Mouse (Mus musculus) heart, adult 2 months (tissue): ENCODE data around the gene Lrrc4.

Source experiments
- CTCF ChIP-seq: fragments of 200-600 bp; IDR thresholded peaks from 2 replicates; pipeline ENCODE4 v1.8.1; 2022; ENCODE audit warnings: antibody characterized with exemption, mild to moderate bottlenecking, moderate library complexity
- EP300 ChIP-seq: fragments of 200-500 bp; IDR thresholded peaks from 2 replicates; pipeline ENCODE4 v1.6.1; 2011; ENCODE audit warnings: low read depth, low read length, control low read depth; ENCODE audit not compliant: insufficient read depth
- POLR2A ChIP-seq: fragments of 200-500 bp; IDR thresholded peaks from 2 replicates; pipeline ENCODE4 v1.6.1; 2011; ENCODE audit warnings: mild to moderate bottlenecking, low read depth, low read length, control low read depth; ENCODE audit not compliant: insufficient read depth

GRCm38 (mm10) chr6:28860450-28860849, 28.9 kb upstream of the Lrrc4 start:
- TF ChIP-seq POLR2A (no peak), CTCF (no peak), EP300 (no peak)
